Mouse (Mus musculus): Measurements from ENCODE around the gene Galnt7. TPM values are rescaled to one million over a fixed set of nuclear protein-coding genes. Genes with fewer than 3 reads are reported as not detected.

Gene Galnt7
- total RNA-seq, 2 experiments from 2014 or later, result 5.0 to 7.0 TPM

- intact Hi-C loops (cut with DNase I), result no loop called here
- DNase-seq, result no peak
These were observed 21.1 kb downstream of the Galnt7 start for GRCm38 (mm10) chr8:57631780-57632179.

GRCm38 (mm10) chr8:57630148-57630547, 22.7 kb downstream of the Galnt7 start:
- no peak for DNase-seq
- intact Hi-C loops (cut with DNase I), result no loop called here

- intact Hi-C loops (cut with DNase I), result no loop called here
- no peak for DNase-seq
These were observed 23.8 kb downstream of the Galnt7 start for GRCm38 (mm10) chr8:57628787-57629664.

GRCm38 (mm10) chr8:57627946-57628786, 24.7 kb downstream of the Galnt7 start:
- intact Hi-C loops (cut with DNase I), result no loop called here
- no peak for DNase-seq

GRCm38 (mm10) chr8:57623955-57624354, 28.9 kb downstream of the Galnt7 start:
- intact Hi-C loops (cut with DNase I), result no loop called here
- no peak for DNase-seq

GRCm38 (mm10) chr8:57623051-57623450, 29.8 kb downstream of the Galnt7 start:
- intact Hi-C loops (cut with DNase I), result no loop called here
- no peak for DNase-seq

- intact Hi-C loops (cut with DNase I), result no loop called here
- DNase-seq, result no peak
These were observed 35.9 kb downstream of the Galnt7 start for GRCm38 (mm10) chr8:57616965-57617364.

- peak; percentile 21 to 25 for DNase-seq
- intact Hi-C loops (cut with DNase I), result no loop called here
These were observed 37.7 kb downstream of the Galnt7 start for GRCm38 (mm10) chr8:57615016-57615657.

GRCm38 (mm10) chr8:57611419-57611977, 41.3 kb downstream of the Galnt7 start:
- DNase-seq, result no peak
- intact Hi-C loops (cut with DNase I), result loop anchor here (5.0 kb wide), 1 partner anchor 41 kb away; the partner anchor contains the start of gene Galnt7

- intact Hi-C loops (cut with DNase I), result loop anchor here (5.0 kb wide), 1 partner anchor 41 kb away; the partner anchor contains the start of gene Galnt7
- DNase-seq, result peak; percentile 37 to 45
These were observed 42.0 kb downstream of the Galnt7 start for GRCm38 (mm10) chr8:57610706-57611418.

- intact Hi-C loops (cut with DNase I), result no loop called here
- DNase-seq, result no peak
These were observed 50.3 kb downstream of the Galnt7 start for GRCm38 (mm10) chr8:57602511-57602910.

- no peak for DNase-seq
- intact Hi-C loops (cut with DNase I), result no loop called here
These were observed 50.8 kb downstream of the Galnt7 start for GRCm38 (mm10) chr8:57601987-57602418.

GRCm38 (mm10) chr8:57599813-57600555, 52.8 kb downstream of the Galnt7 start:
- intact Hi-C loops (cut with DNase I), result no loop called here

GRCm38 (mm10) chr8:57595853-57596252, 57.0 kb downstream of the Galnt7 start:
- DNase-seq, result no peak
- intact Hi-C loops (cut with DNase I), result no loop called here

More at GRCm38 (mm10) chr8:57599813-57600555, 52.8 kb downstream of the Galnt7 start:
- DNase-seq, result no peak

- intact Hi-C loops (cut with DNase I), result no loop called here
- DNase-seq, result no peak
These were observed 58.5 kb downstream of the Galnt7 start for GRCm38 (mm10) chr8:57594175-57594885.

- no peak for DNase-seq
- intact Hi-C loops (cut with DNase I), result no loop called here
These were observed 60.2 kb downstream of the Galnt7 start for GRCm38 (mm10) chr8:57592604-57593003.

- no peak for DNase-seq
- intact Hi-C loops (cut with DNase I), result no loop called here
These were observed 61.2 kb downstream of the Galnt7 start for GRCm38 (mm10) chr8:57591681-57592080.

GRCm38 (mm10) chr8:57590015-57590414, 62.8 kb downstream of the Galnt7 start:
- intact Hi-C loops (cut with DNase I), result no loop called here

More at GRCm38 (mm10) chr8:57590015-57590414, 62.8 kb downstream of the Galnt7 start:
- DNase-seq, result no peak
